Mouse (Mus musculus) CH12.LX (cell line): ENCODE data around the gene Plekha5. TPM values are rescaled to one million over a fixed set of nuclear protein-coding genes. Genes with fewer than 3 reads are reported as not detected.

Experiments
- DNase-seq: peaks from one replicate; pipeline ENCODE4 v3.0.0-alpha.2; 2013; ENCODE audit errors: extremely low read depth
- H3K27ac ChIP-seq: 2 replicates; pipeline ENCODE4 v1.5.1; 2012; ENCODE audit warnings: low read depth, mild to moderate bottlenecking, control low read depth, moderate library complexity; ENCODE audit not compliant: insufficient read depth
- H3K27me3 ChIP-seq: replicated peaks from 2 replicates; pipeline ENCODE3; 2012; ENCODE audit warnings: inconsistent platforms
- H3K36me3 ChIP-seq, 2 experiments: replicated peaks in 1 of 2; 2 replicates each; pipeline versions ENCODE3 to v1.6.1; 2012; ENCODE audit warnings: inconsistent platforms in 1 of 2, low read length in 1 of 2, mild to moderate bottlenecking in 1 of 2, mixed read lengths in 1 of 2, moderate library complexity in 1 of 2; ENCODE audit not compliant: control insufficient read depth in 1 of 2, insufficient read depth in 1 of 2
- H3K4me1 ChIP-seq, 2 experiments: 2 replicates each; pipeline ENCODE4 v1.6.1; 2012; ENCODE audit warnings: inconsistent platforms in 1 of 2, moderate library complexity in 1 of 2; ENCODE audit not compliant: insufficient read depth in 2 of 2, control insufficient read depth in 1 of 2
- H3K4me2 ChIP-seq: 2 replicates; pipeline ENCODE4 v1.6.1; 2012; ENCODE audit warnings: low read depth, mild to moderate bottlenecking, control low read depth; ENCODE audit not compliant: poor library complexity, insufficient read depth, severe bottlenecking
- H3K4me3 ChIP-seq, 3 experiments: fragments of 150-350 bp in 1 of 3; sonication (generic) in 1 of 3; replicated peaks in 1 of 3; 2 replicates each; pipeline versions ENCODE3 to v1.5.1; 2011 to 2012; ENCODE audit warnings: low read depth in 2 of 3, low read length in 2 of 3, mild to moderate bottlenecking in 2 of 3, moderate library complexity in 2 of 3, control low read depth in 1 of 3, improper control_type of control experiment in 1 of 3, inconsistent platforms in 1 of 3, mixed read lengths in 1 of 3; ENCODE audit not compliant: poor library complexity in 1 of 3
- H3K79me2 ChIP-seq: replicated peaks from 2 replicates; pipeline ENCODE4 v1.6.1; 2012; ENCODE audit warnings: mild to moderate bottlenecking, moderate library complexity; ENCODE audit not compliant: control insufficient read depth, poor library complexity, insufficient read depth, severe bottlenecking; ENCODE audit errors: extremely low read depth
- H3K9ac ChIP-seq: 2 replicates; pipeline ENCODE4 v1.6.1; 2012; ENCODE audit warnings: low read depth, mild to moderate bottlenecking, control low read depth, moderate library complexity; ENCODE audit not compliant: insufficient read depth
- H3K9me3 ChIP-seq: replicated peaks from 2 replicates; pipeline ENCODE3; 2012; ENCODE audit warnings: low read length, inconsistent platforms, mixed read lengths
- CHD2 ChIP-seq: IDR thresholded peaks from 2 replicates; pipeline ENCODE4 v1.6.1; 2011; ENCODE audit warnings: low read length, improper control_type of control experiment
- ELF1 ChIP-seq: IDR thresholded peaks from 2 replicates; pipeline ENCODE4 v1.6.1; 2014; ENCODE audit warnings: low read depth, mild to moderate bottlenecking, inconsistent platforms, low read length, improper control_type of control experiment
- ETS1 ChIP-seq: conservative IDR thresholded peaks from 2 replicates; pipeline ENCODE4 v1.6.1; 2012; ENCODE audit warnings: low read depth, mild to moderate bottlenecking, inconsistent platforms, low read length, improper control_type of control experiment, moderate library complexity
- HCFC1 ChIP-seq: IDR thresholded peaks from 2 replicates; pipeline ENCODE4 v1.6.1; 2012; ENCODE audit warnings: low read depth, mild to moderate bottlenecking, inconsistent platforms, low read length, improper control_type of control experiment
- IRF4 ChIP-seq: IDR thresholded peaks from 2 replicates; pipeline ENCODE4 v1.6.1; 2014; ENCODE audit warnings: low read depth, mild to moderate bottlenecking, inconsistent platforms, low read length, improper control_type of control experiment
- JUND ChIP-seq: conservative IDR thresholded peaks from 2 replicates; pipeline ENCODE4 v1.6.1; 2011; ENCODE audit warnings: low read depth, low read length, improper control_type of control experiment
- MAFK ChIP-seq: IDR thresholded peaks from 2 replicates; pipeline ENCODE4 v1.6.1; 2011; ENCODE audit warnings: low read length, improper control_type of control experiment; ENCODE audit not compliant: insufficient replicate concordance
- MAZ ChIP-seq: IDR thresholded peaks from 2 replicates; pipeline ENCODE4 v1.6.1; 2012; ENCODE audit warnings: low read depth, mild to moderate bottlenecking, inconsistent platforms, low read length, improper control_type of control experiment, moderate library complexity
- POLR2AphosphoS2 ChIP-seq: IDR thresholded peaks from 2 replicates; pipeline ENCODE4 v1.6.1; 2011; ENCODE audit warnings: low read depth, low read length, improper control_type of control experiment
- RAD21 ChIP-seq: IDR thresholded peaks from 2 replicates; pipeline ENCODE4 v1.6.1; 2011; ENCODE audit warnings: low read depth, mild to moderate bottlenecking, low read length, improper control_type of control experiment, moderate library complexity
- SMC3 ChIP-seq: IDR thresholded peaks from 2 replicates; pipeline ENCODE4 v1.6.1; 2011; ENCODE audit warnings: low read depth, low read length, improper control_type of control experiment
- TBP ChIP-seq: conservative IDR thresholded peaks from 2 replicates; pipeline ENCODE4 v1.6.1; 2011; ENCODE audit warnings: low read depth, low read length, improper control_type of control experiment
- ZC3H11A ChIP-seq: IDR thresholded peaks from 2 replicates; pipeline ENCODE4 v1.6.1; 2012; ENCODE audit warnings: low read depth, mild to moderate bottlenecking, inconsistent platforms, low read length, improper control_type of control experiment
- ZMIZ1 ChIP-seq: IDR thresholded peaks from 2 replicates; pipeline ENCODE4 v1.6.1; 2012; ENCODE audit warnings: low read depth, mild to moderate bottlenecking, inconsistent platforms, low read length, improper control_type of control experiment
- ZNF384 ChIP-seq: IDR thresholded peaks from 2 replicates; pipeline ENCODE4 v1.6.1; 2012; ENCODE audit warnings: low read depth, low read length, improper control_type of control experiment, inconsistent platforms
- dilution Hi-C: fragments of 300-500 bp; cut with MboI; formaldehyde crosslinking; loops from 2 replicates; pipeline ENCODE4 v1.14.3; 2020; ENCODE audit warnings: low sequenced_read_pairs; ENCODE audit not compliant: extremely low pct_unique_long_range_greater_than_20kb, extremely low pct_ligation_motif_present
- in situ Hi-C: fragments of 300-500 bp; cut with MboI; formaldehyde crosslinking; loops from 3 replicates; pipeline ENCODE4 v1.14.3; 2019; ENCODE audit warnings: low sequenced_read_pairs, low pct_ligation_motif_present, low pct_unique_long_range_greater_than_20kb, mixed read lengths
- polyA plus RNA-seq: library from polyadenylated mRNA; unstranded; fragments of >175 nt; gene quantifications from 2 replicates; pipeline ENCODE4 v1.2.1, GENCODE M21; 2012; ENCODE audit warnings: low read depth; ENCODE audit not compliant: insufficient read length
- total RNA-seq, 2 experiments: library from RNA; depleted of rRNA; stranded (reverse); fragments of 300-350 nt in 1 of 2; fragments of >200 nt in 1 of 2; gene quantifications; 2 replicates each; pipeline ENCODE4 v1.2.3; 2012 to 2014

Gene Plekha5
- total and polyA plus RNA-seq, 3 experiments = 0.12 to 0.38 (median 0.27) TPM

DNA sequence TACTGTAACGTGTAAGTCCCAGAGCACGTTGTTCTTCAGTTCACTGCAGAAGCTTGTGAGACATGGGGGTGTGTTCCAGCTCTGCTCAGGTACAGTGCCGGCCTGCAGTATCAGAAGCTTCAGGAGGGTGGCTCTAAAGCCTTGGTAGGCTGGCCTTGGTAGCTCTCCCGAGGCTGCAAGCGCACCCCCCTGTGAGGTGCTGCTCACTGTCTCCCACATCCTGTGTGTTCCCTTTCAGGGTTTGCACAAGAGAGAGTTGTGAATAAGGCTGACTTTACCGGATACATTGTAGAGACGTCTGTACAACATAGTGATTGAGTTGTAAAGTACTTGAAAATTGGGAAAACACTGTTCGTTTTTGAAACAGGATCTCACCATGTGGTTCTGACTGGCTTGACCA is 122.2 kb downstream of the Plekha5 start:
- peaks cover 8 to 27% of the 10 kb centered on the region in 2 experiments for H3K4me1 ChIP-seq
- in situ Hi-C loops = no loop called here
- TF ChIP-seq ZC3H11A (no peak), JUND (no peak), TBP (no peak), RAD21 (no peak)
- TF ChIP-seq, all 38 proteins: peak for 0
- no peaks in the 10 kb centered on the region for H3K27me3 ChIP-seq
- no peaks in the 10 kb centered on the region for H3K36me3 ChIP-seq
- no peak for DNase-seq
- no peak overlapping the region for H3K9ac ChIP-seq
- H3K9me3 ChIP-seq = no peaks in the 10 kb centered on the region
- no peak overlapping the region for H3K4me3 ChIP-seq
- dilution Hi-C loops = no loop called here
- H3K79me2 ChIP-seq = no peaks in the 10 kb centered on the region
- no peak overlapping the region for H3K4me2 ChIP-seq
- no peak overlapping the region for H3K27ac ChIP-seq

DNA sequence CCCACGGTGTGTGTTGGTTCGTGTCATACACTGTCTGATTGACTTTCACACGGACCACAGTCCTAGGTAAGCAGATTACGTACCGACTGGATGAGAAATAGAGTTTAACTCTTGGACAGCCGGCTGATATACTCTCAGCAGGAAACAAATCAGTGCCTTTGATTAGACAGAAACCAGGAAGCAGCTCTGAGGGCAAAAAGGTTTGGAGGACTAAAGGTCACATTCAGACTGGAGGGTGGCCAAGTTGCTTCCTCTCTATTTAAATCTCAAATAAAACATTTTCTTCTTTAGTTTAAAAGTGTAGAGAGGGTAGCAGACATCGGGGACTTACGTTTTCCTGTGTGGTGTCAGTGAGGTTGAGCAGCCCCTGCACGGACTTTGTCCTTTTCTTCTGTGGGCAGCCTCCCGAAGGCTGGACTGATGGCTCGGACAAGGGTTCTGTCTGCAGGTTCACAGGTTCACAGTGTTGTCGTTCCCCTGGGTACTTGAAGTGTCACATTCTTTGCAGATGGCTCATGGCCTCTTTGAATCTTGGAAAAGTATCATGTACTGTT is 122.9 kb downstream of the Plekha5 start:
- Histone ChIP-seq H3K9ac (no peak overlapping the region), H3K4me3 (no peak overlapping the region), H3K36me3 (no peaks in the 10 kb centered on the region), H3K4me1 (peaks cover 8 to 25% of the 10 kb centered on the region in 2 experiments), H3K79me2 (no peaks in the 10 kb centered on the region), H3K9me3 (no peaks in the 10 kb centered on the region), H3K27ac (no peak overlapping the region), H3K4me2 (no peak overlapping the region), H3K27me3 (no peaks in the 10 kb centered on the region)
- dilution Hi-C loops = no loop called here
- in situ Hi-C loops = no loop called here
- DNase-seq = no peak
- no peak for TF ChIP-seq RAD21
- no peak for TF ChIP-seq SMC3
- TF ChIP-seq IRF4 = no peak
- no peak for TF ChIP-seq MAZ
- TF ChIP-seq POLR2AphosphoS2 = no peak
- no peak for TF ChIP-seq CHD2
- TF ChIP-seq ZMIZ1 = no peak
- TF ChIP-seq ETS1 = no peak
- no peak for TF ChIP-seq ELF1
- no peak for TF ChIP-seq JUND
- no peak for TF ChIP-seq HCFC1
- TF ChIP-seq MAFK = no peak
- TF ChIP-seq ZNF384 = no peak
